Mouse (Mus musculus) MEL (cell line): ENCODE results near the gene Rbpjl.

Experiments
- CTCF ChIP-seq, 3 experiments: IDR thresholded peaks in 2 of 3; conservative IDR thresholded peaks in 1 of 3; 2 replicates each; pipeline ENCODE4 v1.5.1; 2011 to 2012; ENCODE audit warnings: low read length in 3 of 3, low read depth in 2 of 3, mild to moderate bottlenecking in 2 of 3, improper control_type of control experiment in 1 of 3, inconsistent platforms in 1 of 3, mixed read lengths in 1 of 3, moderate library complexity in 1 of 3; ENCODE audit not compliant: control insufficient read depth in 1 of 3, insufficient read depth in 1 of 3, poor library complexity in 1 of 3, severe bottlenecking in 1 of 3
- GABPA ChIP-seq: IDR thresholded peaks from 2 replicates; pipeline ENCODE4 v1.6.1; 2012; ENCODE audit warnings: low read depth, mild to moderate bottlenecking, inconsistent platforms, low read length, improper control_type of control experiment, moderate library complexity
- MAX ChIP-seq: IDR thresholded peaks from 2 replicates; pipeline ENCODE4 v1.6.1; 2011; ENCODE audit warnings: low read length, improper control_type of control experiment
- MAZ ChIP-seq: IDR thresholded peaks from 2 replicates; pipeline ENCODE4 v1.6.1; 2012; ENCODE audit warnings: low read depth, mild to moderate bottlenecking, inconsistent platforms, low read length, improper control_type of control experiment
- MYB ChIP-seq: IDR thresholded peaks from 2 replicates; pipeline ENCODE4 v1.6.1; 2011; ENCODE audit warnings: mild to moderate bottlenecking, low read depth, low read length, improper control_type of control experiment
- POLR2A ChIP-seq, 2 experiments: IDR thresholded peaks; 2 replicates each; pipeline ENCODE4 v1.6.1; 2011 to 2012; ENCODE audit warnings: low read length in 2 of 2, mild to moderate bottlenecking in 2 of 2, control low read depth in 1 of 2, improper control_type of control experiment in 1 of 2, low read depth in 1 of 2, moderate library complexity in 1 of 2; ENCODE audit not compliant: control insufficient read depth in 1 of 2, insufficient read depth in 1 of 2, poor library complexity in 1 of 2
- ZC3H11A ChIP-seq: IDR thresholded peaks from 2 replicates; pipeline ENCODE4 v1.6.1; 2012; ENCODE audit warnings: low read depth, mild to moderate bottlenecking, inconsistent platforms, low read length, improper control_type of control experiment

DNA sequence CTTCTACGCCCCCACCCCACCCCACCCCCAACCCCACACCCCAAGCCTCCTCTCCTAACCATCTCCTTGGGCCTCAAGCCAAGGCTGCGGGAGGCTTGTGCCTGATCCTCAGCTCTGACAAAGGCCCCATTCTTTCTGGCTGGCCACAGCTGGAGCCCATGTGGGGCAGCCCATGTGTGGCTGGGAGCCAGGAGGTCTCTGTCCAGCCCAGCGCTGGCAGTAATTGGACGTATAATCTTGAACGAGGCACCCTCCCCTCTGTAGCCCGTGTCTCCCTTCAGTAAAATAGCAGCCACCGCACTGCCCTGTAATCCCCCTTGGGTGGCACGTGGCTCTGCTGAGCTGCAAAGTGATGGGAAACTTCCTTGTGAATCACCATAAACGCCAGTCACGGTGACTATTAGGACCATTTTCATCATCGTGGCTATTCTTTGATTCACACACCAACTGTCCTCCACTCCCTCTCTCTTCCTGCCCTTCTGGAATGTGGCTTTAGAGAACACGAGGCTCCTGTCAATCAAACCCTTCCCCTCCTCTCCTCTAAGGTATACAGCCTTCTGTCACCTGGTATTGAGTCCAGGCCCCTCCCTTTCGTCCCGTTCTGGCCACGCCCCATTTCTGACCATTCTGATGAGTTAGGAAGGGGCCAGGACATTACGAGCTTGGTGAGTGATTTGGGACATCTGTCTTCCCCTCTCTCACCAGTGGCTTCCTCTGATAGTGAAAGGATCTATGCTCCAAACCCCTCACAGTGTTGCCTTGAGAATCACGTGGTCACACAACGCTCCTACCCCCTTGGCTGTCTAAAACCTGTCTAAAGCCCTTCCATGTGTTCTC is 16.8 kb upstream of the Rbpjl start:
- TF ChIP-seq CTCF (IDR thresholded peaks at IDR 0.05 in 2 of 3, conservative IDR thresholded peaks at IDR 0.05 in 1 of 3; ENCODE audit: control insufficient read depth in 1 of 3, insufficient read depth in 1 of 3, low read depth in 2 of 3, low read length in 3 of 3, poor library complexity in 1 of 3, severe bottlenecking in 1 of 3) (no peak), MAZ (no peak), POLR2A (IDR thresholded peaks at IDR 0.05; ENCODE audit: control insufficient read depth in 1 of 2, insufficient read depth in 1 of 2, low read depth in 1 of 2, low read length in 2 of 2, poor library complexity in 1 of 2) (no peak), MAX (no peak; the same call in 1 of the 2 replicates), MYB (no peak), ZC3H11A (no peak), GABPA (no peak)
